Mouse (Mus musculus): Measurements from ENCODE around the gene Cnga1. TPM values are rescaled to one million over a fixed set of nuclear protein-coding genes. Genes with fewer than 3 reads are reported as not detected.

Cnga1 gene
- total RNA-seq (2021): not detected
- long read RNA-seq, experiment 1: 0 reads
- long read RNA-seq, experiment 2: 0 reads

GRCm38 (mm10) chr5:72644175-72644574, at the start of gene Cnga1:
Gene Cnga1 (minus strand): TSS chr5:72644275.
- no peak for DNase-seq (ENCODE audit: low spot score in 2 of 2)

- no peak for DNase-seq (ENCODE audit: low spot score in 2 of 2)
These were observed 46.4 kb upstream of the Cnga1 start for GRCm38 (mm10) chr5:72690516-72690915.

DNA sequence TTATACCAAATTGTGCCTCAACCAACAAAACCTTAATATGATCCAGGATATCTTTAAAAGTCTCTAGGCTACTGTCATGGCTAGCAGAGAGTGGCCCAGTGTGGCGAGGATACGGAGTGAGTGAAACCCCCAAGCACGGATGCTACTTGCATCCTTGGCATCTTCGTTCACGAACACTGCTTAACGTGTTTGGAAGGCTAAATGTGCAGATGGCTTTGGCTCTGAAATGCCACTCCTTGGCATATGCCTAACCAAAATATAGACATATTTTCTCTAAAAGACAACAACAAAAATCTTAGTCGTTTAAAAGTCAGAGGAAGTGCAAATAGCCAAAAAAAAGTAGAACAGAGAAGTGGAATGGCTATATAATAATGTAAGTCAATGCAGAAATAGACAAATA, 45.5 kb upstream of the Cnga1 start:
- no peak for DNase-seq (ENCODE audit: low spot score in 2 of 2)

DNA sequence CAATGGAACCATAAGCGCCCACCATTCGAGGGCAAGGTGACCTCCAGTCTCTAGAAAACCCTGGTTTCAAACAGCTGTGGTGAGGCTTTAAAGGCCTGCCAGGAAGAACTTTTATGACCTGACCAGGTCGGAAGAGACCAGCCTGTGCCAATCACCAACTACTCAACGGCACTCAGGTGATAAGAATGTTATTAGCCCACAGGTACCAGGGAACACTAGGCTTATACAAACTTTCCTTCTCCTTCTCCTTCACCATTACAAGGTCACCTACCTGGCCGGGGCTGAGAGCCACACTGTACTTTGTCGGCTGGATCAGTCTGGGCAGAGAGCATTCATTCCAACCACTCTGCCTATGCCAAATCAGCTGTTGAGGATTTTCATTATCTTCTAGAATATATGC, 37.4 kb upstream of the Cnga1 start:
- no peak for DNase-seq (ENCODE audit: low spot score in 2 of 2)

GRCm38 (mm10) chr5:72674994-72675542, 31.0 kb upstream of the Cnga1 start:
- no peak for DNase-seq (ENCODE audit: low spot score in 2 of 2)

DNA sequence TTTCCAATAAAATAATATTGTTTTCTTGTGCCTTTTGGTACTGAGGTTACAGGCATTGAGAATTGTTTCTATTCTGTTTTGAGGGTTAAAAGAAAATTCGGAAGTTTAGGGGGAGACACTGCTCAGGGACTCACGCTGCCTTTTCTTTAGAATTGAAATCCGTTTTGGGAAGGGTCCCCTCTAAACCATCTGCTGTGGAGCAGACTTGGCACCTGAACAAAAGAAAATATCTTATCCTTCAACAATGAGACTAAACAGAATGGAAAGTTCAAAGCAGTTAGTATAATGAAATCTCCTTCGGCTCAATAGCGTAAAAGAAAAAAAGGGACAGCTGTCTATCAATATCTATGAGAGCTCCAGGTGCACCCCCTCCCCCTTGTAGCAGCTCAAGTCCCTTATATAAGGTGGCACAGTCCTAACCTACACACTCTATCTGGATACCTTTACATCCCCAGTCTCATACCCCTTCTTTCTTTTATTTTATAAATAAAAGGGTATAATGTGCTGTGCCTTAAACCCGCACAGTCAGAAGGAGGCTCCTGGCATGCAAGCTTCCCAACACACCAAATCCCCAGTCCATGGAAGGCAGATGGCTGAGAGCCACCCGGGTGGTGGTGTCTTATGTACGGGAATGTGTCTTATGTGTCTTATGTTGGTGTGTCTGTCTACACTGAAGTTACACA, 27.1 kb upstream of the Cnga1 start:
- no peak for DNase-seq (ENCODE audit: low spot score in 2 of 2)

- no peak for DNase-seq (ENCODE audit: low spot score in 2 of 2)
These were observed 24.3 kb upstream of the Cnga1 start for GRCm38 (mm10) chr5:72668351-72668750.

DNA sequence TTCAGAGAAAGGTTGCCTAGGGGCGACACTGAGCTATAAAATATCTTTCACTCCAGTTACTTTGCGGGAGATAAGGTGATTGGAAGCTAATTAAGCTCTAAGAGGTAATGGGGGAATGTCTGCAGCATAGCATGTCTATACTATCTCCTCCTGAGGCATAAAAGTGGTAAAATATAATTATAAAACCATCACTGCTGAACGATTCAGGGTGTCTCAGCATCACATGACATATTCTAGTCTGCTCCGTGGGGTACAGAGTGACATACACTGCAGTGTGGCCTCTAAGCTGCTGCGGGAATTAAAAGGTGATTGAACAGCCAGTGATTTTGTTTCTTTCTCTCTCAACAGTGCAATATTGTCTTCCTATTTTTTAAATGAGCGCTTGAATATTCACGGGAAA, 22.4 kb upstream of the Cnga1 start:
- DNase-seq (ENCODE audit: low spot score in 2 of 2): no peak

GRCm38 (mm10) chr5:72665281-72665680, 21.2 kb upstream of the Cnga1 start:
- DNase-seq (ENCODE audit: low spot score in 2 of 2): peak; percentile 48 to 53

GRCm38 (mm10) chr5:72664854-72665253, 20.8 kb upstream of the Cnga1 start:
- DNase-seq (ENCODE audit: low spot score in 2 of 2): no peak

DNA sequence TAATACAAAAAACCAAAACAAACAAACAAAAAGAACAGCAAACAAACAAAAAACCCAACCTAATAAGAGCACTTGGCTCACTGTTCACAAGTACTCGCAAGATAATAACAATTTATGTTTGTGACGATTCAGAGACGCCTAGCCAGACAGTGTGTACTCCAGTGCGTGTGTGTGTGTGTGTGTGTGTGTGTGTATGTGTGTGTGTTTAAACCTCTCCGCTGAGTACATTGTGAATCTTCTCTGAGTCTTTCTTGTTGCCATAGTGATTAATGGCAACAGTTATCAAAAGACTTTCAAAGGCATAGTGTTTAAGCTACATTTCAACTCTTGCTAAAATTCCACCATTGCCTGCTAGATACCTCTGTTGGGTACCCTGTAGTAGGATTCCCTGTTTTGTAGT, 20.1 kb upstream of the Cnga1 start:
- no peak for DNase-seq (ENCODE audit: low spot score in 2 of 2)

DNA sequence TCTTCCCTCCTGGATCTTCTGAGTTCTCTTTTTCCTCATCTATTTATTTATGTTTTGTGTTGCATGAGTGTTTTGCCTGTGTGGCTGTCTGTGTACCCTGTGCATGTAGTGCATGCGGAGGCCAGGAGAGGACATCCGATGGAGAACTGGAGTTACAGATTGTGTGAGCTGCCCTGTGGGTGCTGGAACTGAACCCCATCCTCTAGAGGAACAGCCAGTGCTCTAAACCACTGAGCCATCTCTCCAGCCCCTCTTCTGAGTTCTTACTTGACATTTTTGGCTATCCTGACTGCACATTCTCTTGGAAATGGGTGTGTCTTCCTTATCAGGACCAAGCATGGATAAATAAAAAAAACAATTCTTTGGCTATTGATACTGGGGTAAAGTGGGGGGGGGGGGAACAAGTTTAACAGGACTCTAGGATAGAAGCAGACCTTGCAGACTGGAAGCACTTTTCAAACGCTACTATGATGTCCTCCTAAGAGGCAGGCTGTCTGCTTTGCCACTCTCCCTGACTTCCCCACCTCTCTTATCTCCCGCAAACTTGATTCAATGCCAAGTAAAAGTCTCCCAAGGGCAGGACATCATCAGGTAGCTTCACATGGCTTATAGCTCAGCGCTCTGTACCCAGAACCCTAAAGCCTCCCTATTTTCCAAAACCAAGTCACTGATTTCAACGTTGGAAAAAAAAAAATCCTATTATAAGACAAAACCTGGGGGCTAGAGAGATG, 17.1 kb upstream of the Cnga1 start:
- DNase-seq (ENCODE audit: low spot score in 2 of 2): no peak

DNA sequence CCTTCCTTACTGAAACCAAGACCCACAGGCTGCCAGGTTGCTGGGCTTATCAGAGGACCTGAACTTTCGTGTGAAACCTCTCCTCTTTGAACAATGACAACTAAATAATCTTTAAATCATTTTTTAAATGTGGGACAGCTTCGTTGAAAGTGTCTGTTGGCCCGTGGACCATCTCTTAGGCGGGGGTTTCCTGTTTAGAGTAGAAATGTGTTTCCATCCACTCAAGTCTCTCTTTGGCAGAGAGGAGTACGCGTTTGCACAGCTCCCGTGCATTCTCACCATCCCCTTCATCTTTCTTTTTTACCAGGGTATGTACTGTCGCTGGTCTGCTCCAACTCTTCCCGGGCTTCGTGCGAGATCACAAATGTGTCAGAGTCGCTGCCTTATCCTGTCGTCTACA, 14.3 kb upstream of the Cnga1 start:
- DNase-seq (ENCODE audit: low spot score in 2 of 2): no peak

- no peak for DNase-seq (ENCODE audit: low spot score in 2 of 2)
These were observed 12.3 kb upstream of the Cnga1 start for GRCm38 (mm10) chr5:72656270-72656791.

- DNase-seq (ENCODE audit: low spot score in 2 of 2): no peak
These were observed 9.1 kb upstream of the Cnga1 start for GRCm38 (mm10) chr5:72653068-72653674.

DNA sequence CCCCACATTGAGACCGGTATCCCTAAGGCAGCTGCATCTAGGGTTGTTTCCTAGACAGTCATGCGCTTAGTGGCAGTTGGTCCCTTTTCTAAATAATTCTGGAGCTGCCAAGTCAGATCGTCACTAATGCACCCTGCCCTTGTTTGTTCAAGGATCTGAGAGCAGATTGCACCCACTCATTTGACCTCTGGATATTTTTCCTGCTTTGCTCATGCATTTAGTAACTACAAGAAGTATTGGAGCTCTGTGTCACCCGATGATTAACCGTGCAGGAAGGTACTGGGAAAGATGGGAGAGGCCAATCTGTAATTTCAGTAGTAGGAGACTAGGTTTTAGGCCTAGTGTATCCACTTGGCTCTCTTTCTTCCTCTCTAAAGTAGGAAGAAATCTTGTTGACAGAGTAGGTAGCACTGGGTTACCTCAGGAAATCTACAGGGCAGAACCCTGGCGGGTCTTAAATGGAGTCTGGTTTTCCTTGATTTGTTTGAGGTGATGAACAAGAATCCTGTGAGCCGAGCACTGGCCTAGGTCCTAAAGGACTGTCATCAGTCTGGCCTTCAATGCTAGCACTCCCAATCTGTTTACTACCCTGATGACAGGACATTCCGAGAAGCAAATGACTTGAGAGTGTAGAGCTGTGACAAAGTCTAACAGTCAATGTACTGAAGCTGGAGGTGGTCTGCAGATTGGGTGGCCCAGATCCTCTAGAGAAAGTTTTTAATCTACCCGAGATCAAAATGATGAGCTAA, 5.1 kb upstream of the Cnga1 start:
- peak in 1 of 2 experiments; percentile 7 for DNase-seq (ENCODE audit: low spot score in 2 of 2)

GRCm38 (mm10) chr5:72647958-72648595, 4.0 kb upstream of the Cnga1 start:
- DNase-seq (ENCODE audit: low spot score in 2 of 2): no peak

- peak; percentile 54 to 58 for DNase-seq (ENCODE audit: low spot score in 2 of 2)
These were observed 3.4 kb upstream of the Cnga1 start, which contains the start of gene Nipal1 for GRCm38 (mm10) chr5:72647418-72647907. Gene Nipal1 (plus strand): TSS chr5:72647795.

DNA sequence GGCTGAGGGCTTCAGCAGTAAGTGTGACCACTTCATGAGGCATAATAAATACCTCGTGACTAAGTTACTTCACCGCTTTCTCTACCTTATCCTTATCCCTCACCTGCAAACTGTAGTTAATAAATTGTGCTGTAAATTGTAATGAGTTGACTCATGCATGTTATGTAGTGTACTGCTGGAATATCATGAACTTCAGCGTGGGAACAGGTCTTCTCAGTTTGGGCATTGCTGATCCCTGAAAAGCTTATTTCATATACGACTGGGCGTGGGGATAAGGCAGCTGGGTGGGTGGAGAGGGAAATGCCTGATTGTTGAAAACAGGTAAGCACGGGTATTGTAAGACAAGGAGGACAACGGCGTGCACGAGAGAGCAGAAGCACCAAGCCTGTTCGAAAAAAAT, 2.9 kb upstream of the Cnga1 start:
- no peak for DNase-seq (ENCODE audit: low spot score in 2 of 2)

DNA sequence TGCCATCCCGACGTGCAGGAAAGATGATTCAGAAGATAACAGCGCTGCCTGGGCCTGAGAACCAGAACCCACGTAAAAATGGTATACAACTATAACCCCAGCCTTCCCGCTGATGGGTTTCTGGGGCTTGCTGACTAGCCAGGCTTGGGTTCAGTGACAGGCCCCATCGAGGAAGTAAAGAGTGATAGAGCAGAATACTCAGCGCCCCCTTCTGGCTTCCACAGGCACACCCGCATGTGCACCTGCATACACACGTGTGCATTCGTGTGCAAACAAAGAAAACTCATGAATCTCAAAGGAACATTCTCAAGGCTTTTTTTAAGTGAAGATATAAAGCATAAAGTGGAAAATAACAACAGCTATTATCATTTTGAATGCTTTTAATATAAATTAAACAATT, 2.1 kb upstream of the Cnga1 start:
- no peak for DNase-seq (ENCODE audit: low spot score in 2 of 2)

All from adrenal gland, adult 18-20 months (tissue).